Mouse (Mus musculus): Measurements from ENCODE around the gene Igfbp5. TPM values are rescaled to one million over a fixed set of nuclear protein-coding genes. Genes with fewer than 3 reads are reported as not detected.

The Igfbp5 gene
- polyA plus RNA-seq, 1 experiment: 273 TPM

DNA sequence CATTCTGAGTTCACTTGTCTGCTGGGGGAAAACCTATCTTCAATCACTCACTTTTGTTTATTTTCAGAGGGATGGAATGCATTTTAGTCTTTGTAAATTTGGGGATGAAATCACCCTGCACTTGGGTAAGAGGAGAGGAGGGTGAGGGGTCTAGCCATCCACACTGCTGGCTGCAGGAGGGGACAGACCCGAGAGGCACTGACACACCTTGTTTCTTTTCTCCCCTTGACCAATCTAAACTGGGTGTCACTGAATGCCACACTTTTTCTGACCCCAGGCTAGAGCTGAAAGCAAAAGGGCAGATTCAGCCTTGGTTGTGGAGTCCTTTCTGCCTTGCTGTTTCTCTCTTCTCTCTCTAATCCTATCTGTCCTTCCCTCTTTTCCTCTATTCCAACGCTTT is 13.0 kb downstream of the Igfbp5 start:
- H3K36me3 ChIP-seq (ENCODE audit: control insufficient read depth, insufficient read depth, low read length): peaks cover 4% of the 10 kb centered on the region
- WGBS: 72% methylated on average over 2 of the region's 2 CpGs
- no peak for TF ChIP-seq POLR2A (IDR thresholded peaks at IDR 0.05; ENCODE audit: low read depth, low read length)
- no peak for TF ChIP-seq CTCF (conservative IDR thresholded peaks at IDR 0.05; ENCODE audit: insufficient read depth, insufficient read length, low read depth, low read length)

DNA sequence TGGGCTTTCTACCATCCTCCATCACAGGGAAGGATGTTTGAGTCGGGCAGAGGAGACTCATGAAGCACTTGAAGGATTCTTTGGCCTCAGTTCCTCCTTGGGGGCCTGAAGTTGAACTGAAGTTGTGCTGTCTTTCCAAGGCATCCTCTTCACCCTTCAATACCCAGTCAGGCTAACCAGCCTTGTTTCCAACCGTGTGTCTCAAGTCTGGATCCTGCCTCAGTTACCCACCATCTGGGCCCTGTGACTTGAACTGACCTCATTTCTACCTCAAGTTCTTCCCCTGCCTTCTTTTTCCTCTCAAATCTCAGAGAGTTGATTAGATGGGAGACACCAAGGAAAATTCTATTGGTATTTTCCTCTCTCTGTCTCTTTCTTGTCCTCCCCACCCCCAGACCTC is 14.2 kb downstream of the Igfbp5 start:
- 82% methylated on average over 2 of the region's 2 CpGs for WGBS
- Histone ChIP-seq H3K27me3 (replicated peaks; ENCODE audit: control insufficient read depth, insufficient read depth, low read length) (no peaks in the 10 kb centered on the region), H3K27ac (ENCODE audit: insufficient read depth, low read depth, low read length) (no peak overlapping the region), H3K4me3 (ENCODE audit: insufficient read depth, low read depth, low read length) (no peak overlapping the region), H3K36me3 (ENCODE audit: control insufficient read depth, insufficient read depth, low read length) (peaks cover 4% of the 10 kb centered on the region), H3K4me1 (ENCODE audit: control insufficient read depth, insufficient read depth, low read length) (no peaks in the 10 kb centered on the region)
- no peak for DNase-seq
- TF ChIP-seq POLR2A (IDR thresholded peaks at IDR 0.05; ENCODE audit: low read depth, low read length): no peak
- TF ChIP-seq CTCF (conservative IDR thresholded peaks at IDR 0.05; ENCODE audit: insufficient read depth, insufficient read length, low read depth, low read length): no peak

More for the DNA sequence above, 13.0 kb downstream of the Igfbp5 start:
- no peaks in the 10 kb centered on the region for H3K27me3 ChIP-seq (replicated peaks; ENCODE audit: control insufficient read depth, insufficient read depth, low read length)
- no peak overlapping the region for H3K27ac ChIP-seq (ENCODE audit: insufficient read depth, low read depth, low read length)
- no peaks in the 10 kb centered on the region; the same call in 1 of the 2 replicates for H3K4me1 ChIP-seq (ENCODE audit: control insufficient read depth, insufficient read depth, low read length)
- no peak for DNase-seq
- H3K4me3 ChIP-seq (ENCODE audit: insufficient read depth, low read depth, low read length): no peak overlapping the region

DNA sequence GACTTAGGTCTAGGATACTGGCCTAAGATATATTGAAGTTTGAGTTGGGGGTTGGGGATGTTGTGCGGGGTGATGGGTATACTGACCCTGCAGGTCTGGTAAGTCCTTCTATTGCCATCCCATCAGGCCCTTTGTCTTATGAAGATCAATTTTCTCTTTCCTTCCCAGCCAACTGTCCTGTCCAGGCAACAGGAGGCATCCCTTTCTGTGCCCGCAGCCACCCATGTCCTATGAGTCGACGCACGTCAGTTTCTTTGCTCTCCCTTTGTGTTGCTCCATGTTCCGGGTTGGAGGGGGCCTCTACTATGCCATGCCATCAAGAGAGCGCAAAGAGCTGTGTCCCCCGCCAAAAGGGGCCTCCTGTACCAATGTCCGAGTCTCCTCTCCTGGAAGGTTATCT is 14.7 kb downstream of the Igfbp5 start:
- Histone ChIP-seq H3K4me1 (ENCODE audit: control insufficient read depth, insufficient read depth, low read length) (no peaks in the 10 kb centered on the region), H3K4me3 (ENCODE audit: insufficient read depth, low read depth, low read length) (no peak overlapping the region), H3K27ac (ENCODE audit: insufficient read depth, low read depth, low read length) (no peak overlapping the region), H3K27me3 (replicated peaks; ENCODE audit: control insufficient read depth, insufficient read depth, low read length) (no peaks in the 10 kb centered on the region), H3K36me3 (ENCODE audit: control insufficient read depth, insufficient read depth, low read length) (peaks cover 4% of the 10 kb centered on the region)
- no peak for DNase-seq
- WGBS: 94% methylated on average over 9 of the region's 9 CpGs
- TF ChIP-seq CTCF (conservative IDR thresholded peaks at IDR 0.05; ENCODE audit: insufficient read depth, insufficient read length, low read depth, low read length) (no peak), POLR2A (IDR thresholded peaks at IDR 0.05; ENCODE audit: low read depth, low read length) (no peak)

DNA sequence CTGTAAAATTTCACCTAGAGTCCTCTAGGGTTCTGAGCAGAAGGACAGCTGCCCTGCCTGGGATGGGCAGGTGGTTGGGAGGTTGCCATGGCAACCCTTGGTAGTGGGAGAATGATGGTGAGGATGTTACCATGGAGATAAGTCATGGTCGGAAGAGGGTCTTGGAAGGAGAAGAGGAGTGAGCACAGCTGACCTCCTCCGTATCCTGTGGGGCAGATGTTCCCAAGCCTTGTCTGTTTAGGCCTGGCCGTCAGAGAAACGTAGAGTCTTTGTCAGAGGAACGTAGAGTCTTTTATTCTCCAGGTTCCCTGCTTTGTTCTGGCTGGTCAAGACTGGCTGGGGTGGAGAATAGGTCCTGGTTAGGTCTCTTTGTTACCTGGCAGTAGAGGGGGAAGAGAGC is 15.8 kb downstream of the Igfbp5 start:
- TF ChIP-seq POLR2A (IDR thresholded peaks at IDR 0.05; ENCODE audit: low read depth, low read length) (no peak), CTCF (conservative IDR thresholded peaks at IDR 0.05; ENCODE audit: insufficient read depth, insufficient read length, low read depth, low read length) (no peak)
- WGBS: 79% methylated on average over 5 of the region's 5 CpGs
- Histone ChIP-seq H3K27ac (ENCODE audit: insufficient read depth, low read depth, low read length) (no peak overlapping the region), H3K4me3 (ENCODE audit: insufficient read depth, low read depth, low read length) (no peak overlapping the region), H3K36me3 (ENCODE audit: control insufficient read depth, insufficient read depth, low read length) (peaks cover 4% of the 10 kb centered on the region), H3K4me1 (ENCODE audit: control insufficient read depth, insufficient read depth, low read length) (no peaks in the 10 kb centered on the region), H3K27me3 (replicated peaks; ENCODE audit: control insufficient read depth, insufficient read depth, low read length) (no peaks in the 10 kb centered on the region)
- DNase-seq: no peak

DNA sequence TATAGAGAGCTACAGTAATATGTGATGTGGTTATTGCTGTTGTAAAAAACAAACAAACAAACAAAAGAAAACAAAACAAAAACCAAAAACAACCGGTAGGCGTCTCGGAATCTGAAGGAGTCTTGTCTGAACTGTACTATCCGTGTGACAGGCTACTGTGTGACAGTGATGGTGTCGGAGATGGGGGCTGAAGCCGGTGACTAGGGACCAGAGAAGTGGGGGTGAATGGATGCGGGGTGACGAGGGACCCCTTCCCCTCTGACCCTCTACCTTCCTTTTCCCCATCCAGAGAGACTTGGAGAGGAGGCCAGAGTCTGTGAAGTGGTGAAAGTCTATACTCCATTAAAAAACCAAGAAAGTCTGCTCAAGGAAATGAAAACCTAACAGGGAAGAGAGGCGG is 16.4 kb downstream of the Igfbp5 start:
- no peak for TF ChIP-seq CTCF (conservative IDR thresholded peaks at IDR 0.05; ENCODE audit: insufficient read depth, insufficient read length, low read depth, low read length)
- TF ChIP-seq POLR2A (IDR thresholded peaks at IDR 0.05; ENCODE audit: low read depth, low read length): no peak
- DNase-seq: no peak
- Histone ChIP-seq H3K27ac (ENCODE audit: insufficient read depth, low read depth, low read length) (no peak overlapping the region), H3K27me3 (replicated peaks; ENCODE audit: control insufficient read depth, insufficient read depth, low read length) (no peaks in the 10 kb centered on the region), H3K4me3 (ENCODE audit: insufficient read depth, low read depth, low read length) (no peak overlapping the region), H3K4me1 (ENCODE audit: control insufficient read depth, insufficient read depth, low read length) (no peaks in the 10 kb centered on the region), H3K36me3 (ENCODE audit: control insufficient read depth, insufficient read depth, low read length) (peaks cover 4% of the 10 kb centered on the region)
- WGBS: 87% methylated on average over 9 of the region's 9 CpGs

DNA sequence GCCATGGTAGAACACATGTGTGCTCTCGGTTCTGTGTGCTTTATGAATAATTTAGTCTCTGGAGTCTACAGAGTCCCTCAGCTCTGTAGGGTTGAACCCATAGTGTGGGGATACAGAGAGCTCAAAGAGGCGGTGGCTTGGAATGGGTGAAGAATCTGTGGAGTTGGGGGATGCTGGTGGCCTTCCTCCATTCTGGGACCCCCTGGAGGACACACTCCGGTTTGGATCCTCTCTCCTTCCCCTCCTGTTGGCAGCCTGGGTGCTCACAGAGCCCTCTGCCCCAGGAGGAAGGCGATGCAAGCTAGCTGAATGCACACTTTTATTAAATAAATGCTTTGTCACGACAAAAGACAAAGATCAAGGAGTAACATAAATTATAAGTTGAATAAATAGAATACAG is 17.1 kb downstream of the Igfbp5 start:
- no peak for DNase-seq
- 63% methylated on average over 5 of the region's 5 CpGs for WGBS
- Histone ChIP-seq H3K4me3 (ENCODE audit: insufficient read depth, low read depth, low read length) (no peak overlapping the region), H3K27me3 (replicated peaks; ENCODE audit: control insufficient read depth, insufficient read depth, low read length) (no peaks in the 10 kb centered on the region), H3K36me3 (ENCODE audit: control insufficient read depth, insufficient read depth, low read length) (no peaks in the 10 kb centered on the region; the same call in none of the 2 replicates), H3K27ac (ENCODE audit: insufficient read depth, low read depth, low read length) (no peak overlapping the region), H3K4me1 (ENCODE audit: control insufficient read depth, insufficient read depth, low read length) (no peaks in the 10 kb centered on the region)
- TF ChIP-seq POLR2A (IDR thresholded peaks at IDR 0.05; ENCODE audit: low read depth, low read length) (no peak), CTCF (conservative IDR thresholded peaks at IDR 0.05; ENCODE audit: insufficient read depth, insufficient read length, low read depth, low read length) (no peak)

DNA sequence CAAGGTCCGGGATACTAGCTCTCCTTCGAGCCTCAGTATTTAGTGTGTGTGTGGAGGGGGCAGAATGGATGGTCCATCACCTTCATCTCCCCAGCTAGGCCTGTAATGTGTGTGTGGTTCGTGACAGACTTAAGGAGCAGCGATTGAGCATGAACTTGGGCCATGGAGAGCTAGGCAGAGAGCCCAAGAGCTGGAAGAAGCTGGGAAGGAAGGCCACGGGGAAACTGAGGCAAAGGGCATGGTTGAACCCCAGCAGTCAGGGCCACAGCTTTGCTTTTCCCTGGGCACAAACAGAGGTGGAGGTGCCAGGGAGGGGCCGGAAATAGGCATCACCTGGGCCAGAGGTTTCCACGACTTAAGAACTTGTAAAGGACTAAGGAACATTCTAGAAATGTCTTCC is 17.5 kb downstream of the Igfbp5 start:
- Histone ChIP-seq H3K27me3 (replicated peaks; ENCODE audit: control insufficient read depth, insufficient read depth, low read length) (no peaks in the 10 kb centered on the region), H3K27ac (ENCODE audit: insufficient read depth, low read depth, low read length) (no peak overlapping the region), H3K4me1 (ENCODE audit: control insufficient read depth, insufficient read depth, low read length) (no peaks in the 10 kb centered on the region), H3K4me3 (ENCODE audit: insufficient read depth, low read depth, low read length) (no peak overlapping the region), H3K36me3 (ENCODE audit: control insufficient read depth, insufficient read depth, low read length) (no peaks in the 10 kb centered on the region; the same call in 1 of the 2 replicates)
- TF ChIP-seq POLR2A (IDR thresholded peaks at IDR 0.05; ENCODE audit: low read depth, low read length): no peak
- no peak for TF ChIP-seq CTCF (conservative IDR thresholded peaks at IDR 0.05; ENCODE audit: insufficient read depth, insufficient read length, low read depth, low read length)
- no peak for DNase-seq
- WGBS: 60% methylated on average over 7 of the region's 7 CpGs
